Mouse (Mus musculus) liver, embryonic 12.5 days (tissue): ENCODE data around the gene 9130008F23Rik. TPM values are rescaled to one million over a fixed set of nuclear protein-coding genes. Genes with fewer than 3 reads are reported as not detected.

Experiments used
- polyA plus RNA-seq: library from polyadenylated mRNA; unstranded; fragments of >200 nt; fragmentation: Nextera tagmentation; extraction: Ambion mirVana; gene quantifications from 2 replicates; pipeline ENCODE4 v1.2.1, GENCODE M21; 2016

9130008F23Rik gene
- polyA plus RNA-seq, 1 experiment from 2014 or later, result 0.75 TPM

Other genes starting within 250 kb of the 9130008F23Rik start
- gene Esp3, start 248.5 kb downstream of the 9130008F23Rik start, polyA plus RNA-seq, result not detected in 2 replicates
- not detected in 2 replicates for gene Esp1, start 153.4 kb downstream of the 9130008F23Rik start, polyA plus RNA-seq
- gene Crisp2, start 73.6 kb downstream of the 9130008F23Rik start, polyA plus RNA-seq, result 0.08 and 0.17 TPM in 2 replicates
- 216 and 219 TPM in 2 replicates for gene Rhag, start 69.4 kb downstream of the 9130008F23Rik start, polyA plus RNA-seq
- gene Glyatl3, start 33.8 kb upstream of the 9130008F23Rik start, polyA plus RNA-seq, result not detected in 2 replicates
- 29.4 TPM in 2 replicates for gene Mut, start 54.1 kb upstream of the 9130008F23Rik start, polyA plus RNA-seq
- 27.5 and 29.1 TPM in 2 replicates for gene Cenpq, start 54.5 kb upstream of the 9130008F23Rik start, polyA plus RNA-seq